8 mouse cellular contexts compared by ENCODE assay signal in genomic region chrX:41912061-41912401, GRCm38 (mm10). TPM values are rescaled to one million over a fixed set of nuclear protein-coding genes. Genes with fewer than 3 reads are reported as not detected.
A peak's percentile ranks its signal among the peaks of the same experiment; 100 is the strongest.
DNase-seq lines count a peak whose midpoint lies in the region; ATAC-seq lines count a peak whose summit lies in the region.

No protein-coding gene starts in this region.

- H3K9ac ChIP-seq in embryonic facial prominence, embryonic 11.5 days (replicated peaks; ENCODE audit: low read length): no peak overlapping the region; the same call in 1 of the 2 replicates
- H3K9ac ChIP-seq in hindbrain, embryonic 15.5 days: peak overlapping the region; percentile 29; the same call in 1 of the 2 replicates
- peak overlapping the region; percentile 27; the same call in 1 of the 2 replicates for H3K9ac ChIP-seq in midbrain, embryonic 15.5 days

- no peaks in the 10 kb centered on the region for H3K36me3 ChIP-seq in embryonic facial prominence, embryonic 11.5 days (replicated peaks; ENCODE audit: control insufficient read depth, insufficient read depth, low read depth, low read length)
- H3K36me3 ChIP-seq in hindbrain, embryonic 15.5 days: no peaks in the 10 kb centered on the region
- H3K36me3 ChIP-seq in midbrain, embryonic 15.5 days (replicated peaks): no peaks in the 10 kb centered on the region

- H3K4me3 ChIP-seq in embryonic facial prominence, embryonic 11.5 days (ENCODE audit: low read depth, low read length): peak overlapping the region; percentile 61
- peak overlapping the region; percentile 56 for H3K4me3 ChIP-seq in hindbrain, embryonic 15.5 days
- peak overlapping the region; percentile 70 for H3K4me3 ChIP-seq in midbrain, embryonic 15.5 days

- H3K9me3 ChIP-seq in embryonic facial prominence, embryonic 11.5 days (replicated peaks; ENCODE audit: control insufficient read depth, low read length): no peaks in the 10 kb centered on the region
- no peaks in the 10 kb centered on the region for H3K9me3 ChIP-seq in hindbrain, embryonic 15.5 days
- no peaks in the 10 kb centered on the region for H3K9me3 ChIP-seq in midbrain, embryonic 15.5 days

- H3K27me3 ChIP-seq in embryonic facial prominence, embryonic 11.5 days (ENCODE audit: control insufficient read depth, insufficient read depth, low read length): no peaks in the 10 kb centered on the region
- no peaks in the 10 kb centered on the region for H3K27me3 ChIP-seq in hindbrain, embryonic 15.5 days
- H3K27me3 ChIP-seq in midbrain, embryonic 15.5 days (replicated peaks): no peaks in the 10 kb centered on the region

- intact Hi-C loops in left cerebral cortex, postnatal 4 days (cut with DNase I): no loop called here

- H3K4me2 ChIP-seq in embryonic facial prominence, embryonic 11.5 days (ENCODE audit: low read depth, low read length): no peak overlapping the region
- H3K4me2 ChIP-seq in hindbrain, embryonic 15.5 days: peak overlapping the region; percentile 46
- peak overlapping the region; percentile 41 for H3K4me2 ChIP-seq in midbrain, embryonic 15.5 days

- no peak for ATAC-seq in embryonic facial prominence, embryonic 11.5 days (replicated peaks; ENCODE audit: insufficient number of reproducible peaks, low FRiP score, low TSS enrichment, low read depth)
- ATAC-seq in hindbrain, embryonic 15.5 days (ENCODE audit: low FRiP score, low read depth): 0 out of 2 replicates have a peak, but pooled peaks have one; percentile 1
- no peak for ATAC-seq in midbrain, embryonic 15.5 days (replicated peaks)
- ATAC-seq in frontal cortex, adult (ENCODE audit: low TSS enrichment): no peak

- H3K4me1 ChIP-seq in embryonic facial prominence, embryonic 11.5 days (ENCODE audit: control insufficient read depth, insufficient read depth, low read length): no peaks in the 10 kb centered on the region
- peaks cover 11% of the 10 kb centered on the region for H3K4me1 ChIP-seq in hindbrain, embryonic 15.5 days (replicated peaks)
- H3K4me1 ChIP-seq in midbrain, embryonic 15.5 days: peaks cover 10% of the 10 kb centered on the region

- WGBS in embryonic facial prominence, embryonic 11.5 days: 43% methylated on average over 10 of the region's 10 CpGs
- WGBS in hindbrain, embryonic 15.5 days: 46% methylated on average over 10 of the region's 10 CpGs
- 44% methylated on average over 10 of the region's 10 CpGs for WGBS in midbrain, embryonic 15.5 days

- no peak overlapping the region for H3K27ac ChIP-seq in embryonic facial prominence, embryonic 11.5 days (replicated peaks; ENCODE audit: low read depth, low read length)
- H3K27ac ChIP-seq in hindbrain, embryonic 15.5 days (replicated peaks): peak overlapping the region; percentile 90
- peak overlapping the region; percentile 87 for H3K27ac ChIP-seq in midbrain, embryonic 15.5 days

- peak; percentile 2 for DNase-seq in layer of hippocampus, adult 11-12 months (ENCODE audit: low spot score)
- DNase-seq in layer of hippocampus, postnatal 25 days (ENCODE audit: extremely low spot score in 1 of 2, low spot score in 1 of 2): no peak
- DNase-seq in embryonic facial prominence, embryonic 11.5 days (ENCODE audit: low spot score): no peak
- DNase-seq in left cerebral cortex, postnatal 4 days: no peak
- no peak for DNase-seq in embryo, embryonic 10.5 days (ENCODE audit: low spot score)

RNA-seq across cellular contexts. Expression of gene Thoc2, which starts 8.4 kb away (rescaled TPM):
- total RNA-seq in layer of hippocampus, postnatal 25 days (2021): 10 to 100 TPM; 47.1 to 47.8 TPM
- polyA plus RNA-seq in embryonic facial prominence, embryonic 11.5 days (2014; fragmentation: Nextera tagmentation; extraction: Ambion mirVana): 90.2 and 107 TPM in 2 replicates
- polyA plus RNA-seq in hindbrain, embryonic 15.5 days (2015; fragmentation: Nextera tagmentation; extraction: Ambion mirVana): 67.3 and 71.8 TPM in 2 replicates
- 76.2 and 89.1 TPM in 2 replicates for polyA plus RNA-seq in midbrain, embryonic 15.5 days (2015; fragmentation: Nextera tagmentation; extraction: Ambion mirVana)
- 10 to 100 TPM; 70.9 to 79.1 TPM for total RNA-seq in left cerebral cortex, postnatal 4 days (2021)
